In genomic region chr10:78661198-78661597, GRCm38 (mm10) we compare ENCODE assay signal across 33 mouse cellular contexts. TPM values are rescaled to one million over a fixed set of nuclear protein-coding genes. Genes with fewer than 3 reads are reported as not detected.
"Had no signal": no experiment of that assay in that cellular context is flagged by ENCODE, and none has a peak within 500 bp of the region (broad histone marks: within the 10 kb centered on the region; RNA-seq: fewer than 3 reads in every experiment).

No protein-coding gene starts in this region.

- H3K9me3 ChIP-seq: embryonic facial prominence, embryonic 10.5 days; embryonic facial prominence, embryonic 12.5 days; embryonic facial prominence, embryonic 13.5 days; embryonic facial prominence, embryonic 15.5 days; forebrain, embryonic 10.5 days; forebrain, embryonic 12.5 days; forebrain, embryonic 13.5 days; forebrain, embryonic 15.5 days had no signal

- H3K36me3 ChIP-seq: embryonic facial prominence, embryonic 10.5 days; embryonic facial prominence, embryonic 12.5 days; embryonic facial prominence, embryonic 13.5 days; embryonic facial prominence, embryonic 15.5 days; forebrain, embryonic 10.5 days; forebrain, embryonic 12.5 days; forebrain, embryonic 15.5 days had no signal

- H3K27me3 ChIP-seq: embryonic facial prominence, embryonic 12.5 days; embryonic facial prominence, embryonic 13.5 days; embryonic facial prominence, embryonic 15.5 days; forebrain, embryonic 12.5 days; forebrain, embryonic 13.5 days; forebrain, embryonic 15.5 days had no signal

- H3K9ac ChIP-seq: embryonic facial prominence, embryonic 12.5 days; embryonic facial prominence, embryonic 13.5 days; embryonic facial prominence, embryonic 15.5 days; forebrain, embryonic 12.5 days; forebrain, embryonic 13.5 days; forebrain, embryonic 15.5 days; forebrain, postnatal 0 days had no signal

- H3K27ac ChIP-seq: embryonic facial prominence, embryonic 10.5 days; embryonic facial prominence, embryonic 12.5 days; embryonic facial prominence, embryonic 13.5 days; embryonic facial prominence, embryonic 15.5 days; forebrain, embryonic 10.5 days; forebrain, embryonic 12.5 days; forebrain, embryonic 13.5 days; forebrain, embryonic 15.5 days; gastrocnemius, adult 2 months; heart, adult 2 months had no signal

- H3K4me1 ChIP-seq: embryonic facial prominence, embryonic 10.5 days; embryonic facial prominence, embryonic 12.5 days; embryonic facial prominence, embryonic 13.5 days; embryonic facial prominence, embryonic 15.5 days; forebrain, embryonic 10.5 days; forebrain, embryonic 12.5 days; forebrain, embryonic 13.5 days; forebrain, embryonic 15.5 days had no signal

- H3K4me3 ChIP-seq: embryonic facial prominence, embryonic 10.5 days; embryonic facial prominence, embryonic 12.5 days; embryonic facial prominence, embryonic 13.5 days; embryonic facial prominence, embryonic 15.5 days; erythroblast, embryonic 14.5 days; forebrain, embryonic 10.5 days; forebrain, embryonic 12.5 days; forebrain, embryonic 13.5 days; forebrain, embryonic 15.5 days; gastrocnemius, adult 2 months; heart, adult 2 months had no signal

- ATAC-seq: forebrain, embryonic 13.5 days; forebrain, embryonic 14.5 days; forebrain, embryonic 15.5 days; forebrain, embryonic 16.5 days; forebrain, postnatal 0 days had no signal

- DNase-seq: cerebellum, adult 2 months; cerebellum, adult 8-10 months; cerebellum, adult 9-10 months; cerebellum, adult 9-11 months; cerebellum, postnatal 10 days; cerebellum, postnatal 14 days; cerebellum, postnatal 25 days; cerebellum, postnatal 36 days; embryo, embryonic 11 days; forebrain, postnatal 0 days; gastrocnemius, adult 2 months; gastrocnemius, postnatal 10 days; gastrocnemius, postnatal 14 days; gastrocnemius, postnatal 25 days; gastrocnemius, postnatal 36 days; heart, adult 18-20 months; heart, adult 2 months had no signal

- H3K4me2 ChIP-seq: embryonic facial prominence, embryonic 12.5 days; embryonic facial prominence, embryonic 13.5 days; embryonic facial prominence, embryonic 15.5 days; forebrain, embryonic 12.5 days; forebrain, embryonic 13.5 days; forebrain, embryonic 15.5 days had no signal

RNA-seq across cellular contexts. Expression of gene Olfr1357, which starts 43.3 kb away (rescaled TPM):
- polyA plus RNA-seq: cerebellum, adult 2 months; cortical plate, adult 2 months; embryonic facial prominence, embryonic 10.5 days; embryonic facial prominence, embryonic 11.5 days; embryonic facial prominence, embryonic 12.5 days; embryonic facial prominence, embryonic 13.5 days; erythroblast, embryonic 14.5 days; forebrain, embryonic 10.5 days; forebrain, embryonic 11.5 days; forebrain, embryonic 12.5 days; forebrain, embryonic 13.5 days; forebrain, embryonic 14.5 days; forebrain, embryonic 15.5 days; forebrain, embryonic 16.5 days; forebrain, postnatal 0 days; gonadal fat pad, adult 2 months; heart, adult 2 months had no signal

RNA-seq across cellular contexts. Expression of gene Casp14, which starts 56.9 kb away (rescaled TPM):
- polyA plus RNA-seq: cerebellum, adult 2 months; cortical plate, adult 2 months; embryonic facial prominence, embryonic 10.5 days; embryonic facial prominence, embryonic 12.5 days; forebrain, embryonic 10.5 days; forebrain, embryonic 11.5 days; forebrain, embryonic 12.5 days; forebrain, embryonic 13.5 days; forebrain, embryonic 14.5 days; forebrain, embryonic 15.5 days; forebrain, embryonic 16.5 days; forebrain, postnatal 0 days; frontal cortex, adult 2 months; gonadal fat pad, adult 2 months; heart, adult 2 months had no signal
